ENCODE assay signal across 8 mouse cellular contexts in the genomic region with DNA sequence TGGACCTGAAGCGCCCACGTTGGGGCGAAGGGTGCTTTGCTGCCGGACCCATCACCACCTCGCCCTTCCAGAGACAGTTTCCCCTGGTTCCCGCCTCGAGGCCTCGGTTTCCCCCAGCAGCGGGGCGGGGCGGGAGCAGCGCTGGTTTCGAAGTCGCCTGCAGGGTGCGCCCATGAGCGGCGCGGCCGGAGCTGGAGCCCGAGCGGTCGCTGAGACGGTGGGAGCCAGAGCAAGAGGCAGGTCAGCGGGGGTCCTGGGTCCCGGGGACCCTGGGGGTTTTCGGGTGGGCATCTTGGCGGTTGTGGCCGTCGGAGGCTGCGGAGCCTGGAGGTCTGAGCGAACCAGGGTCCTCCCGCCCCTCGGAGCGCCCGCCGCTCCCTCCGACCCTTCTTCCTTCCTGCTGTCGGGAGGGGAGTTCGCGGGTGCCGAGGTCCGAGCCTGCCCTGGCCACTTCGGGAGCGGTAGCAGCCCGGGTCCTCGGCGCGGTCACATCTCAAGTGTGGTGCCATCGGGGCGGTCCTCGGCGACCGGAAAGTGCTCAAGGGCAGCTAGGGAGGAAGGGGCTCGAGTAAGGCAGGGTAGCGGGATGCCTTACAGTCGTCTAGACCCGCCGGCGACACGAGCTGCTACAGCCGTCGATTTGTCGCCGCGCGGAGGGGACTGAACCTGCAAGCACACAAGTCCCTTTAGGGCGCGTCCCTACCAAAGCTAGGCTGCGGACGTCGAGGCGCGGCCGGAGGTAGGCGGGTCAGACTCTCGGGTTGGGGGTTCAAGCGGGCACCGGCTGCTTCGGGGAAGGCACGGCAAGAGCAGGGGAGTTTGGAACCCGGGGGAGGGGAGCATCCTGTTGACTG. TPM values are rescaled to one million over a fixed set of nuclear protein-coding genes. Genes with fewer than 3 reads are reported as not detected.
DNase-seq lines count a peak whose midpoint lies in the region; ATAC-seq and TF ChIP-seq lines count a peak whose summit lies in the region.

No protein-coding gene starts in this region.

- TF ChIP-seq CTCF in cortical plate, adult 2 months (IDR thresholded peaks at IDR 0.05; ENCODE audit: extremely low read depth, insufficient read depth, low read length) = peak; percentile 33

- no peak for TF ChIP-seq POLR2A in cortical plate, adult 2 months (IDR thresholded peaks at IDR 0.05; ENCODE audit: extremely low read depth, insufficient read depth, low read length)

- 0 out of 2 replicates have a peak, but pooled peaks cover 3% of the 10 kb centered on the region for H3K36me3 ChIP-seq in intestine, embryonic 16.5 days (ENCODE audit: control insufficient read depth, insufficient read depth, low read length)
- H3K36me3 ChIP-seq in neural tube, embryonic 12.5 days = peaks cover 3% of the 10 kb centered on the region; the same call in 1 of the 2 replicates

- DNase-seq in ovary, adult 18-20 months (ENCODE audit: low spot score) = peak; percentile 18
- no peak for DNase-seq in ovary, postnatal 10 days (ENCODE audit: low spot score)
- DNase-seq in heart, adult 18-20 months = peak; percentile 80 to 87
- peak; percentile 50 to 57 for DNase-seq in lung, adult 18-20 months
- DNase-seq in testis, postnatal 14 days (ENCODE audit: low spot score) = peak; percentile 61

- H3K4me3 ChIP-seq in cortical plate, adult 2 months (ENCODE audit: insufficient read depth, low read length) = peak overlapping the region; percentile 13
- H3K4me3 ChIP-seq in intestine, embryonic 16.5 days (ENCODE audit: low read length) = peak overlapping the region; percentile 59
- peak overlapping the region; percentile 34 for H3K4me3 ChIP-seq in neural tube, embryonic 12.5 days

- no peaks in the 10 kb centered on the region for H3K9me3 ChIP-seq in intestine, embryonic 16.5 days (ENCODE audit: control insufficient read depth, low read length)
- no peaks in the 10 kb centered on the region for H3K9me3 ChIP-seq in neural tube, embryonic 12.5 days

- WGBS in intestine, embryonic 16.5 days = under 1% methylated on average over 81 of the region's 81 CpGs
- WGBS in neural tube, embryonic 12.5 days = 2% methylated on average over 81 of the region's 81 CpGs

- peak overlapping the region; percentile 95 for H3K4me2 ChIP-seq in intestine, embryonic 16.5 days (ENCODE audit: low read depth, low read length)
- peak overlapping the region; percentile 65 for H3K4me2 ChIP-seq in neural tube, embryonic 12.5 days (replicated peaks)

- H3K27ac ChIP-seq in cortical plate, adult 2 months (ENCODE audit: insufficient read depth, low read length) = no peak overlapping the region; the same call in 1 of the 2 replicates
- no peak overlapping the region for H3K27ac ChIP-seq in intestine, embryonic 16.5 days (ENCODE audit: low read length)
- H3K27ac ChIP-seq in neural tube, embryonic 12.5 days = no peak overlapping the region

- peak; percentile 78 for ATAC-seq in intestine, embryonic 16.5 days
- peak; percentile 85 for ATAC-seq in neural tube, embryonic 12.5 days (ENCODE audit: low FRiP score, low read depth)

- peaks cover 19% of the 10 kb centered on the region; the same call in 1 of the 2 replicates for H3K27me3 ChIP-seq in intestine, embryonic 16.5 days (replicated peaks; ENCODE audit: control insufficient read depth, insufficient read depth, low read length)
- peaks cover 40% of the 10 kb centered on the region for H3K27me3 ChIP-seq in neural tube, embryonic 12.5 days (replicated peaks)

- no peaks in the 10 kb centered on the region for H3K4me1 ChIP-seq in cortical plate, adult 2 months (ENCODE audit: control insufficient read depth, insufficient read depth, low read length)
- H3K4me1 ChIP-seq in intestine, embryonic 16.5 days (ENCODE audit: control insufficient read depth, insufficient read depth, low read length) = peaks cover 18% of the 10 kb centered on the region
- H3K4me1 ChIP-seq in neural tube, embryonic 12.5 days = peaks cover 12% of the 10 kb centered on the region

- peak overlapping the region; percentile 71 for H3K9ac ChIP-seq in intestine, embryonic 16.5 days (ENCODE audit: low read depth, low read length)
- peak overlapping the region; percentile 56 for H3K9ac ChIP-seq in neural tube, embryonic 12.5 days

RNA-seq across cellular contexts. Expression of a gene that starts 0.5 kb away (rescaled TPM):
- polyA plus RNA-seq in cortical plate, adult 2 months (2012; rRNA removed) = 2.8 and 37.2 TPM in 2 replicates
- 1 to 10 TPM; 4.3 to 6.9 TPM for total RNA-seq in heart, adult 18-20 months (2021)
- polyA plus RNA-seq in intestine, embryonic 16.5 days (2015; fragmentation: Nextera tagmentation; extraction: Ambion mirVana) = 2.9 and 3.2 TPM in 2 replicates
- 3.5 and 4.1 TPM in 2 replicates for polyA plus RNA-seq in neural tube, embryonic 12.5 days (2016; fragmentation: Nextera tagmentation; extraction: Ambion mirVana)
